Mouse (Mus musculus) liver, postnatal 0 days (tissue): Measurements from ENCODE around the gene Srsf2. TPM values are rescaled to one million over a fixed set of nuclear protein-coding genes. Genes with fewer than 3 reads are reported as not detected.
"Not testable (repeated sequence)": the region's sequence is repeated elsewhere in the genome, so short reads cannot be mapped to it uniquely, and the experiment has no call there.

Experiments used
- ATAC-seq: fragments of 200-750 bp; cut with Nextera tagmentation; 2 replicates; pipeline ENCODE4 v1.8.0; 2017; ENCODE audit warnings: mild to moderate bottlenecking, moderate library complexity
- DNase-seq: peaks from one replicate; pipeline ENCODE4 v3.0.0-alpha.2; 2016
- H3K27ac ChIP-seq: fragments of 300-500 bp; sonication (generic); 2 replicates; pipeline ENCODE4 v1.5.1; 2014; ENCODE audit warnings: antibody characterized with exemption, moderate library complexity, mild to moderate bottlenecking, low read depth
- H3K27me3 ChIP-seq: fragments of 300-500 bp; sonication (generic); 2 replicates; pipeline ENCODE4 v1.6.1; 2014; ENCODE audit warnings: low read length, control low read depth, mixed read lengths; ENCODE audit not compliant: insufficient read depth
- H3K36me3 ChIP-seq: fragments of 300-500 bp; sonication (generic); replicated peaks from 2 replicates; pipeline ENCODE4 v1.6.1; 2014; ENCODE audit warnings: mild to moderate bottlenecking, control low read depth, low read length, moderate library complexity, mixed read lengths; ENCODE audit not compliant: insufficient read depth
- H3K4me1 ChIP-seq: fragments of 300-500 bp; sonication (generic); 2 replicates; pipeline ENCODE4 v1.6.1; 2014; ENCODE audit warnings: antibody characterized with exemption, mild to moderate bottlenecking, control low read depth; ENCODE audit not compliant: insufficient read depth
- H3K4me2 ChIP-seq: fragments of 300-500 bp; sonication (generic); 2 replicates; pipeline ENCODE4 v1.6.1; 2014; ENCODE audit warnings: low read depth, mild to moderate bottlenecking, low read length, moderate library complexity, mixed read lengths
- H3K4me3 ChIP-seq: fragments of 300-500 bp; sonication (generic); 2 replicates; pipeline ENCODE4 v1.5.1; 2014; ENCODE audit warnings: low read depth, low read length
- H3K9ac ChIP-seq: fragments of 300-500 bp; sonication (generic); replicated peaks from 2 replicates; pipeline ENCODE4 v1.6.1; 2014; ENCODE audit warnings: mild to moderate bottlenecking, moderate library complexity
- H3K9me3 ChIP-seq: fragments of 300-500 bp; sonication (generic); 2 replicates; pipeline ENCODE4 v1.6.1; 2016; ENCODE audit warnings: mild to moderate bottlenecking, control low read depth, low read length, mixed read lengths
- CTCF ChIP-seq: sonication (generic); IDR thresholded peaks from 2 replicates; pipeline ENCODE4 v1.5.1; 2016; ENCODE audit warnings: antibody characterized with exemption, low read depth
- EP300 ChIP-seq: IDR thresholded peaks from 2 replicates; pipeline ENCODE4 v1.6.1; 2016; ENCODE audit warnings: antibody characterized with exemption, low read depth, mild to moderate bottlenecking
- WGBS: fragments of 180-500 bp; shearing (Covaris S2); extraction: QIAGEN DNeasy Blood & Tissue Kit; methylation state at CpG from one replicate; pipeline ENCODE4 v1.1.7; 2014; ENCODE audit not compliant: insufficient replicate concordance; 5-methylcytosine and 5-hydroxymethylcytosine counted together
- polyA plus RNA-seq: library from polyadenylated mRNA; unstranded; fragments of >200 nt; fragmentation: Nextera tagmentation; extraction: Ambion mirVana; gene quantifications from 2 replicates; pipeline ENCODE4 v1.2.1, GENCODE M21; 2015

The Srsf2 gene
- polyA plus RNA-seq = 293 and 302 TPM in 2 replicates

DNA sequence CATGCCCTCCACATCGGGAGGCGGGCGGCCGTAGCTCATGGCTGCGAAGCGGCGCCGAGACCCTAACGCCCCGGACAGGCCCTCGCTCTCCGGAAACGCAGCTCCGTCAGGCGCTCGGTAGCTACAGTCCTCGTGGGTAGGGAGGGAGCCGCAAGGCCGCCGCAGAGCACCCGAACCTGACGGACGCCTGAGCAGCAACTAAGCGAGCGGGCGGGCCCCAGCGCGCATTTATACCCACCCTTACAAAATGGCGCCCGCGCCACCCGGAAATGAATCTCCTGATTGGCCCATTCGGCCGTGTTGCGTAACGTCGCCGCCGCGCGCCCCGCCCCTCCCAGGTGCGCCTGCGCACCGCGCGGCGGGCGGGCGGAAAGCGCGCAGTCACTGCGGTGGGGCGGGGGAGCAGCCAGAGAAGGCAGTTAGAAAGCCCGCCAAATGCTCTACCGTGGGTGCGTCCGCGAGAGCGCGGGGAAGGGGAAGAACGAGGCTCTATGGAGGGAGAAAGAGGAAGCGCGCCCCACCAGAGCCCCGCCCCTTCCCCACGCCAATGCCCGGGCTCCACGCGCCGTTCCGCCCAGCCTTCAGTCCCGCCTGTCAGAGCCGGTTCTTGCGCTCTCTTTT, at the start of gene Srsf2:
Gene Srsf2 (minus strand): TSS at position 204 of the 621 bp plus-strand sequence.
- Histone ChIP-seq H3K9me3 (no peaks in the 10 kb centered on the region), H3K4me2 (peak within 1 kb of the TSS; percentile 81), H3K9ac (peak within 1 kb of the TSS; percentile 98), H3K4me1 (0 out of 2 replicates have a peak, but pooled peaks cover 2% of the 10 kb centered on the region), H3K4me3 (peak within 1 kb of the TSS; percentile 95), H3K36me3 (peaks cover 20% of the 10 kb centered on the region), H3K27me3 (no peaks in the 10 kb centered on the region), H3K27ac (peak within 1 kb of the TSS; percentile 99)
- under 1% methylated on average over 71 of the region's 74 CpGs for WGBS
- ATAC-seq = peak; percentile 83
- DNase-seq = peak; percentile 96
- no peak for TF ChIP-seq CTCF
- TF ChIP-seq EP300 = peak; percentile 36

DNA sequence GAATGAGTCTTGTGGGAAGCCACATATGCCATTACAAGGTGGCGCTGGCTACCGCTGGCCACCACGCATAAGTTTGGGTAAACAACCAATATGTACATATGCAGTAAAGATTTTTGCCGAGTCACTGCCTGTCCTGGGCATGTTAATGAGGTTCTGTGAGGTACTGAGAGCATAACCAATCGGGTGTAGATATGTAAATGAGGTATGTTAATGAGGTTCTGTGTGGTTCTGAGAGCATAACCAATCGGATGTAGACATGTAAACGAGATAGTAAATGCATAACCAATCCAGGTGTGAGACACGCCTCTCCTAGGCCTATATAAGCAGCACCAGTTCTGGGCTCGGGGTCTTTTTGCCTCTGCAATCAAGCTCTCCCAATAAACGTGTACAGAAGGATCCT, 49.7 kb upstream of the Srsf2 start:
- WGBS = 78% methylated on average over 10 of the region's 10 CpGs
- H3K4me3 ChIP-seq, DNase-seq: not testable (repeated sequence)

DNA sequence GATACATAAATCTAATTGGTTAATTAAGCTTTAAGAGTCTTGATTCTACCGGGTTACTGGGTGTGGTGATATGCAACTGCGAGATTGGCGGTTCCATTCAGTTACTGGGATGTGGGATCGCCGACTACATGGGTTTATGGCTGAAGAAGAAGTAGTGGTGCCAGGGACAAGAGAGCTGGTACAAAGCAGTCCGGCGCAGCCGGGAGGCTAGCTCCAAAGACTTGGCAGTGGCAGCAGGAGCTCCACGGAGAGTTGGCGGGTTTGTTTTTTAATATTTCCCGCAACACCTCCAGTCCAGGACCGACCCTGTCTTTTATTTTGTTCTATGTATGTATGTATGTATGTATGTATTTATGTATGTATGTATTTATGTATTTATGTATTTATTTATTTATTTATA, 46.4 kb upstream of the Srsf2 start:
- no peak for TF ChIP-seq CTCF
- TF ChIP-seq EP300 = no peak
- H3K27ac ChIP-seq = no peak overlapping the region
- 88% methylated on average over 12 of the region's 12 CpGs for WGBS
- no peak for DNase-seq
- H3K4me2 ChIP-seq = no peak overlapping the region
- H3K4me3 ChIP-seq = no peak overlapping the region
- no peaks in the 10 kb centered on the region for H3K4me1 ChIP-seq
- no peak for ATAC-seq
- H3K27me3 ChIP-seq = peaks cover 5% of the 10 kb centered on the region; the same call in 1 of the 2 replicates
- H3K9me3 ChIP-seq = no peaks in the 10 kb centered on the region
- no peak overlapping the region for H3K9ac ChIP-seq
- no peaks in the 10 kb centered on the region for H3K36me3 ChIP-seq

More for the DNA sequence above, 49.7 kb upstream of the Srsf2 start:
- peaks cover 26% of the 10 kb centered on the region for H3K27me3 ChIP-seq
- not testable (repeated sequence) for H3K27ac ChIP-seq, H3K36me3 ChIP-seq, H3K9ac ChIP-seq, H3K4me2 ChIP-seq, H3K9me3 ChIP-seq, ATAC-seq, H3K4me1 ChIP-seq

DNA sequence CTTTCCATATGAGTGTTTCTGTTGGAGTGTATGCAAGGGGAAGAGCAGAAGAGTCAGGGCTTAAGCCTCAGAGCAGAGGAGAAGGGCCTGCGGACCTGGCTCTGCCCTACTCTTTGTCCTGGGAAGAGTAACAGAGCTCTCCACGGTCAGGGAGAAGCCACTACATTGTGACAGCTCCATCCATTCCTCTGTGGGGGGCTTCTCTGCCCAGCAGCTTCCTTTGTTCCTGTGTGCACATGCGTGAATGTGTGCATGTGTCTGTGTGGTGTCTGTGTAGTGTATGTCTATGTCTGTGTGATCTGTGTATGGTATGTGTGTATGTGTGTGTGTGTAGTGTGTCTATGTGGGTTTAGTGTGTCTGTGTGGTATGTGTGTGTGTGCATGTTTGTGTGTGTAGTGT, 42.5 kb upstream of the Srsf2 start:
- Histone ChIP-seq H3K4me1 (no peaks in the 10 kb centered on the region), H3K27ac (no peak overlapping the region), H3K36me3 (no peaks in the 10 kb centered on the region), H3K27me3 (0 out of 2 replicates have a peak, but pooled peaks cover 8% of the 10 kb centered on the region), H3K4me3 (no peak overlapping the region), H3K9ac (no peak overlapping the region), H3K4me2 (no peak overlapping the region), H3K9me3 (no peaks in the 10 kb centered on the region)
- 76% methylated on average over 3 of the region's 3 CpGs for WGBS
- TF ChIP-seq CTCF (no peak), EP300 (no peak)
- DNase-seq (no peak), ATAC-seq (no peak)

- H3K36me3 ChIP-seq = no peaks in the 10 kb centered on the region
- WGBS = 66% methylated on average over 19 of the region's 19 CpGs
- no peaks in the 10 kb centered on the region for H3K9me3 ChIP-seq
- H3K4me3 ChIP-seq = no peak overlapping the region
- ATAC-seq (no peak), DNase-seq (no peak)
- no peak for TF ChIP-seq CTCF
- no peak for TF ChIP-seq EP300
- H3K27ac ChIP-seq = no peak overlapping the region
- H3K4me2 ChIP-seq = no peak overlapping the region
- H3K27me3 ChIP-seq = 0 out of 2 replicates have a peak, but pooled peaks cover 8% of the 10 kb centered on the region
- no peaks in the 10 kb centered on the region for H3K4me1 ChIP-seq
- no peak overlapping the region for H3K9ac ChIP-seq
Measured at GRCm38 (mm10) chr11:116893532-116894442, 40.9 kb upstream of the Srsf2 start.

GRCm38 (mm10) chr11:116887136-116887535, 34.2 kb upstream of the Srsf2 start:
- Histone ChIP-seq H3K4me2 (no peak overlapping the region), H3K9ac (no peak overlapping the region), H3K4me3 (no peak overlapping the region), H3K36me3 (no peaks in the 10 kb centered on the region), H3K9me3 (no peaks in the 10 kb centered on the region), H3K4me1 (0 out of 2 replicates have a peak, but pooled peaks cover 3% of the 10 kb centered on the region), H3K27me3 (peaks cover 6% of the 10 kb centered on the region; the same call in 1 of the 2 replicates), H3K27ac (no peak overlapping the region)
- ATAC-seq (no peak), DNase-seq (no peak)
- TF ChIP-seq EP300 = no peak
- no peak for TF ChIP-seq CTCF
- 51% methylated on average over 5 of the region's 5 CpGs for WGBS
